Mouse (Mus musculus) lung, postnatal 25 days (tissue): Measurements from ENCODE around the gene Gatd1.

ENCODE experiments used
- DNase-seq: peaks from one replicate; pipeline ENCODE4 v3.0.0; 2022; ENCODE audit warnings: low spot score

The Gatd1 gene

DNA sequence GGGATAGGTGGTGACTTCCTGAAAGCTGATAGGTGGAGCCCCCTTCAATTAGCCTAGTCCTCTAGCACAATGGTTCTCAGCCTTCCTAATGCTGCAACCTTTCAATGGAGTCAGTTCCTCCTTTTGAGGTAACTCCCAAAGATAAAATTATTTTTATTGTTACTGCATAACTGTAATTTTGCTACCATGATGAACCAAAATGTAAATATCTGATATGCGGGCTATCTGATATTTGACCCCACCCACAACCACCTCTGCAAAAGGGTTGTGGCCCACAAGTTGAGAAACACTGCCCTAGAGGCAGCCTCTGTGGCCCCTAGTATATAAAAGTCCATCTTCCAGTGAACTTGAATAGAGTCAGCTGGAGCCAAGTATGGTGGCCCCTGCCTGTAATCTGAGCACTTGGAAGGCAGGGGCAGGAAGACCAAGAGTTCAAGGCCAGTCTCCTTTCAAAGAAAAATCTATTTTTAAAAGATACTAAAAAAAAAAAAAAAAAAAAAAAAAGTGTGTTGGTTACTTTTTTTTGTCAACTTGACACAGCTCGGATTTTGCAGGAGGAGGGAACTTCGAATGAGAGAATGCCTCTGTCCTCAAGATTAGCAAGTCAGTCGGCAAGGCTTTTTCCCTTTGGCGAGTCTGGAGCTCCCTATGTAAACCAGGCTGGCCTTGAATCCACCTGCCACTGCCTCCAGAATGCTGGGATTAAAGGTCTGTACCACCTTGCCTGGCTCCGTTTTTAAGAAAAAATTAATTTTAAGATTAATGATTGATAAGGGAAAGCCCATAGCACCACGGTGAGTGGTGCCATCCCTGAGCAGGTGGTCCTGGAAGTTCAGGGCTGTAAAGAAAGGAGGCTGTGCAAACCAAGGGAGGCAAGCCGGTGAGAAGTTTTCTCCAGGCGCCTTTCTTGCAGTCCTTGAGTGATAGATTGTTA, 23.3 kb downstream of the Gatd1 start:
- no peak for DNase-seq

GRCm38 (mm10) chr7:141388487-141389109, 25.3 kb downstream of the Gatd1 start:
- DNase-seq, result no peak

DNA sequence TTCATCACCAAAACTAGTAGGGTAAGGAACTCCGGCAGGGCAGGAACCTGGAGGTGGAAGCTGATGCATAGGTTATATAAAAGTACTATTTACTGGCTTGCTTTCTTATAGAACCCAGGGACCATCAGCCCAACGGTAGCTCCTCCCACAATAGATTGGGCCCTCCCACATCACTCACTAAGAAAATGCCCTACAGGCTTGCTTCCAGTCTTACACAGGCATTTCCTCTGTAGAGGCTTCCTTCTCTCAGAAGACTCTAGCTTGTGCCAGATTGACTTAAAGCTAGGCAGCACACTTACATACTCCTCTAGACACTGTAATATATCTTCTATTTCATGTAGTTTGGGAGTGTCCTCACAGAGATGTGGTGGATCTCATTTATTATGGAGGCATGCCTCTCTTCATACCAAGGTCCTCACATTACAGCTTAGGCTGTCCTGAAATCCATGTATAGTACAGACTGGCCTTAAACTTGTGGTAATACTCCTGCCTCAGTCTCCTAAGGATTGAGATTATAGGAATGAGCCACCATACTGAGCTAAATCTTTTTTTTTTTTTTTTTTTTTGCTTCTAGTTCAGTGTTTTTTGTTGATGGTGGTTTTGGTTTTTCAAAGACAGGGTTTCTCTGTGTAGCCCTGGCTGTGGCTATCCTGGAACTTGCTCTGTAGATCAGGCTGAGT, 26.0 kb downstream of the Gatd1 start:
- DNase-seq, result no peak

DNA sequence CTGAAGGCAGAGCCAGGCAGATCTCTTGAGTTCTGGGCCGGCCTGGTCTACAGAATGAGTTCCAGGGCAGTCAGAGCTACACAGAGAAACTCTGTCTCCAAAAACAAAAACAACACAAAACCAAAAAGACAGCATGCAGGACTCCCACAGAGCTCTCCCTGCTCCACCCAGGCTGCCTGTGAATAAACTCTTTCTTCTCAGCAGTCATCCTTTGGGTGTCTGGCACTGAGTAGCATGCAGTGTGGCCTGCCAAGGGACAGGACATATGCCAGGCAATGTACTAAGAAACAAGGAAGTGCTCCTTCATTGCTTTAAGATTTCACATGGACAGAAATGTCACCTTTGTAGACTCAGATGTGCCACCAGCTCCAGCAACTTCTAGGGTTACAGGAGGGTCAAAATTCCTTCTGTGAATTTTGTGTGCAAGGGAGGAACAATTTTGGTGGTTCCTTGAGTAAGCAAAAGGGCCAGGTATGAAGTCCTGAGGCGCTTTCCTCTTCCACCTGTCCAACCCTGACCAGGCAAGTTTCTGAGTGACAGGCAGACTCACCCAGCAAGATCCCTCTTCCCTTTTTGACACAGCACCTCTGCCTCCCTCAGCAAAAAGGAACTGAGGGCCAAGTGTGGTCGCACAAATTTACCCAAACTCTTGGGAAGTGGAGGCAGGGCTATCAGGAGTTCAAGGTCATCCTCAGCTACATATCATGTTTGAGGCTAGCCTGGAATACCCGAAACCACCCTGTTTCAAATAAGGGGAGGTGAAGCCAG, 32.7 kb downstream of the Gatd1 start:
- DNase-seq, result no peak

DNA sequence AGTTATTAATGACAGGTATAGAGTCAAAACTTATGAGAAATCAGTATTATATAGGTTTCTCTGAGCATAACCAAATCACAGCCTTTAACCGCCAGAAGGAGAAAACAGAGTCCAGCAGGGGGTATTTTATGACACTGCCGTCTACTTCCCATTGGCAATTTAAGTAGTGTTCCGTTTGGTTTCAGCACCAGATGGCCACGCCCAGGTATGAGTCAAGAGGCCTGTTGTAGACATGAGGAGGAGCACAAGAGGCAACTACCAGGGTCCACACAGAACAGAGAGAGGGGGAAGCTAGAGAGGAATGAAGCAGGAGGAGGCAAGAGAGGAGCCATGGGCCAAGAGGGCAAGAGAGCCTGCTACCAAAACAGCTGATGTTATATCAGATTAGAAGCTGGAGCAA, 34.4 kb downstream of the Gatd1 start:
- DNase-seq, result peak; percentile 46

DNA sequence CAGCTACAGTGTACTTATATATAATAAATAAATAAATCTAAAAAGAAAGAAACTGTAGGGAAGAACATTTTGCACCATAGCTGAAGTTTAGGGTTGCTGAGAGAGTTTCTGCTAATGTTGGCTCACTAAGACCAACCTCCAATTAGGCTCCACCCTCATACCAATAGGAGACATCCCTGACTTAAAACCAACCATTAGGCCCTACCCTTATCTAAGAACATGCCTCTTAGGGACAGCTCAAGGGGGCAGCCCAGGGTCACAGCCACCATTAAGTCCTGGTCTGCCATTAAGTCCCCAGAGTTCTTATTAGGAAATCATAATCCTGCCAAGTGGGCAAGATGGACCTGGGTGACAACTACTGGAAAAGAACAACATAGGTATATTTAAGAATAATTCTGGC, 39.5 kb downstream of the Gatd1 start:
- DNase-seq, result no peak

DNA sequence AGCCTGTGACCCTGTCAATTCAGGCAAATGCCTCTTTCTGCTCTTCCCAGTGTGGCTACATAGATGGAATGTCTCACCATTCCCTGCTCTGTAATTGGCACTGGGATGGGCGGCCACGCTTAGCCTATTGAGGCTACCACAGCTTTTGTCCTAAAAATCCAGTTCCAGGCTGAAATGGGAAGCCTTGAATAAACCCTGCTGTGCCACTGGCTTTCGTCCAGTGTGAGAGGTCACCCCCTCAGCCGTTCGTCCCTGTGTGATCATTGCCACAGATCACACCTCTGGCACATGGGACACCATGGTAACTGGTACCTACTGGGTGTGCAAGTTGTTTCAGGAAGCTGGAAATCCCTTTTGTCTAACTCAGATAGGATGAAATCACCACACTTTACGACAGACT, 40.3 kb downstream of the Gatd1 start:
- DNase-seq, result no peak

- no peak for DNase-seq
Measured at GRCm38 (mm10) chr7:141371942-141372595, 41.9 kb downstream of the Gatd1 start.

DNA sequence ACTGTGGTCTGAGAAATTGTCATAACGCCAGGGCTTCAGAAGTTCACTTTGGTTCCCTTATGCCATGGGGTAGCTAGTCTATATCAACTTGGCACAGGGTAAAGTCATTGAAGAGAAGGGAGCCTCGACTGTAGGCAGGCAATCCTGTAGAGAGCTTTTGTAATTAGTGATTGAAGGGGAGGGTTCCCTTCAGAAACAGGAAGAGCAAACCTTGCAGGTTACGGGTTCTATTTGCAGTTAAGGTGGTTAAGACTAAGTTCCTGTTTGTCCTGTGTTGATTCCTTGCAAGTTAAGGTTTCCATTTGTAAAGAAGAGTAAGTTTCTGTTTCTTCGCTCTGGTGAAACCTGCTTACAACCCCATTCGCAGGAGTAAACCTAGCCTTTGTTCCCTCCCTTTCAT, 44.0 kb downstream of the Gatd1 start:
- DNase-seq, result no peak

DNA sequence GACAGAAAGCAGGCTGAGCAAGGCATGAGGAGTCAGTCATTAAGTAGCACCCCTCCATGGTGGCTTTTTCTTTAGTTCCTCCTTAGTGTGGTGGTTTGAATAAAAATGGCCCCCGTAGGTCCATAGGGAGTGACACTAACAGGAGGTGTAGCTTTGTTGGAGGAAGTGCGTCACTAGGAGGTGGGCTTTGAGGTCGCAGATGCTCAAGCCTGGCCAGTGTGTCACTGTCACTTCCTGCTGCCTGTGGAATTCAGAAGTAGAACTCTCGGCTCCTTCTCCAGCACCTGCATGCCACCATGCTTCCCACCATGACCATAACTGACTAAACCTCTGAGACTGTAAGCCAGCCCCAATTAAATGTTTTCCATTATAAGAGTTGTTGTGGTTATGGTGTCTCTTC, 46.6 kb downstream of the Gatd1 start:
- no peak for DNase-seq

DNA sequence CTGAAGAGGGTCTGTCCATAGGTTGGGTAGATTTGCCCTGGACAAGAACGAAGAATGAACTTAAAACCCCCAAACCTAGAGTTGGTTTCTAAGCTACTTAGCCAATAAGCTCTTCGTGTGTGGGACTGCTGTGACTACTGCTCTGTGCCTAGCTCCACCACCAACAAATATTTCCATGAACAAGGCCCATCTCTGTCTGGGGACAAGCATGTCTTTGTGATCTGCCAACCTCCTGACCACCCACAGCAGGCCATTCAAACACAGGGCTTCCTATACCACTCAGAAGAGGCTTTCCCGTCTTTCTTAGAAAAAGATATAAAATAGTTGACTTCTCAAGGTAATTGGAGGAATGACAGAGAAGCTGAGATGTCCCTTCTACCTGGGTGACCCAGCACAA, 48.9 kb downstream of the Gatd1 start:
- DNase-seq, result no peak

DNA sequence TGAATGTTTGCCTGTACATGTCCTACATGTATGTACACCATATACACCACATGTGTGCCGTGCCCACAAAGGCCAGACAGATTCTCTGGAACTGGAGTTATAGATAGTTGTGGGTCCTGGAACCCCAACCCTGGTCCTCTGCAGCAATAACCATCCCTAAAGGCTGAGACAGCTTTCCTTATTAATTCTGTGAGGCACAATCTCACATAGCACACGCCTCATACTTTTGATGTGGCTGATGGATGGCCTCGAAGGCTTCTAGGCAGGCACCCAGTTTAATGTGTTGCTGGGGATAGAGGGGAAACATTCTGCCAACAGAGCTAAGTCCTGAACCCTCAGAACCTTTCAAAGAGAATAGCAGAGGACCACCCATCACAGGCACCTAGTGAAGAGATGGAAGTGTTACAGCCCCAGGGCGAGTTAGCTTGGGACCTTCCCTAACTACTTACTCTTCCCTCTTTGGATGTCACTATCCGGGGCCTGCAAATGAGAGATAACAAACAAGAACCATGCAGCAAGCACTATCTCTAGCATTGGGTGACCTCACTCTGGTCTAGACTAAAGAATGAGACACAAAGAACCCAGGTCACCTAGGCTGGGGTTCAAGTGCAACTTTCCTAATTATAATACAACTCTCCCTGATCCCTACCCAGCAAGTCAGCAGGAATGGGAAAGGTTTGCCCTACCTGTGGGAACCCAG, 49.4 kb downstream of the Gatd1 start:
- no peak for DNase-seq

GRCm38 (mm10) chr7:141363752-141364125, 50.2 kb downstream of the Gatd1 start:
- DNase-seq, result no peak

- DNase-seq, result peak; percentile 83
Measured at GRCm38 (mm10) chr7:141363106-141363751, 50.7 kb downstream of the Gatd1 start.

DNA sequence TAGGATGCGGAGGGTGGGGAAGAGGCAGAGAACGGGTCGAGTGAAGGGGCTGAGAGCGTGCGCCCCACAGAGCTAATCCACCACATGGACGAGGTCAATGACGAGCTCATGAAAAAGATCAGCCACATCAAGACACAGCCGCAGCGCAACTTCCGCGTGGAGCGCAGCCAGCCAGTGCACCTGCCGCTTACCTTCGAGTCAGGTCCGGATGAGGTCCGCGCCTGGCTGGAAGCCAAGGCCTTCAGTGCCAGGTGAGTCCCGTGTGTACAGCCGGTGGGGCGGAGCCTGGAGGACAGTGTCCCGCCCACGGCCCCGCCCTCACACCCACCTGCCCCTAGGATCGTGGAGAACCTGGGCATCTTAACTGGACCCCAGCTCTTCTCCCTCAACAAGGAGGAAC, 52.4 kb downstream of the Gatd1 start:
- DNase-seq, result peak; percentile 59
